Mouse (Mus musculus): ENCODE results near the gene Gm20909.
"Not testable (repeated sequence)": the region's sequence is repeated elsewhere in the genome, so short reads cannot be mapped to it uniquely, and the experiment has no call there.

Gene Gm20909

DNA sequence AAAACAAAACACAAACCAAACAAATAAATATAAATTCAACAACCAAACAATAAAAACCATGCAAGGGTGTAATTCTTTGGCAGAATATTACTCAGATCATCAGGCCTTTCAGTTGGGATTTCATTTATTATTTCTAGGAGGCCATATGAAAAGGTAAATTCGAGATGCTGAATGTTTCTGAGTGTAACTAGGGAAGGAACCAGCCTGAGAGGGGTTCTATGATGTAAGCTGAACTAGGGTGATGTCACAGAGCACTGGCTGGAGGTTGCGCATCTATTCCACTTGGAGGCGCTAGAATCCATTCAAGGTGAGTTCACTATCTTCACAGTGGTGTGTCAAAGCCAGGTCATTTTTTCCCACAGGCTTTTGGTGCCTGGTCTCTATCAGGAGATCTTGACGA is at the start of gene Gm20909:
Gene Gm20909, plus strand, starts transcription at position 301 of the 400 bp plus-strand sequence.
- DNase-seq = not testable (repeated sequence)

All from cerebellum, adult 9-11 months (tissue).